Mouse (Mus musculus): ENCODE measurements at regions not wholly inside any gene's neighbourhood (a gene's known extent, or its start where the extent isn't known, plus 50 kb on each side); places are given as distances from the start of the nearest gene placed in this dataset.

GRCm38 (mm10) chr1:137044076-137044475 lies 83.8 kb upstream of the Nr5a2 start:
- Histone ChIP-seq H3K36me3 (ENCODE audit: control insufficient read depth, insufficient read depth, low read length) (no peaks in the 10 kb centered on the region), H3K9me3 (ENCODE audit: control insufficient read depth, low read length) (no peaks in the 10 kb centered on the region), H3K27me3 (ENCODE audit: control insufficient read depth, insufficient read depth, low read depth, low read length) (no peaks in the 10 kb centered on the region), H3K9ac (ENCODE audit: low read length) (no peak overlapping the region), H3K4me3 (ENCODE audit: low read length) (no peak overlapping the region), H3K27ac (ENCODE audit: low read length) (no peak overlapping the region), H3K4me1 (replicated peaks; ENCODE audit: control insufficient read depth, insufficient read depth, low read length) (no peaks in the 10 kb centered on the region), H3K4me2 (ENCODE audit: low read depth, low read length) (no peak overlapping the region)
- no peak for ATAC-seq (ENCODE audit: low read depth)
- 84% methylated on average over 6 of the region's 6 CpGs for WGBS

GRCm38 (mm10) chr1:137042414-137043010 lies 82.3 kb upstream of the Nr5a2 start:
- no peaks in the 10 kb centered on the region for H3K27me3 ChIP-seq (ENCODE audit: control insufficient read depth, insufficient read depth, low read depth, low read length)
- no peaks in the 10 kb centered on the region for H3K36me3 ChIP-seq (ENCODE audit: control insufficient read depth, insufficient read depth, low read length)
- H3K4me3 ChIP-seq (ENCODE audit: low read length), result no peak overlapping the region
- H3K9me3 ChIP-seq (ENCODE audit: control insufficient read depth, low read length), result no peaks in the 10 kb centered on the region
- 80% methylated on average over 17 of the region's 17 CpGs for WGBS
- H3K4me1 ChIP-seq (replicated peaks; ENCODE audit: control insufficient read depth, insufficient read depth, low read length), result no peaks in the 10 kb centered on the region
- H3K4me2 ChIP-seq (ENCODE audit: low read depth, low read length), result no peak overlapping the region
- no peak overlapping the region for H3K9ac ChIP-seq (ENCODE audit: low read length)
- H3K27ac ChIP-seq (ENCODE audit: low read length), result no peak overlapping the region
- no peak for ATAC-seq (ENCODE audit: low read depth)

- ATAC-seq (ENCODE audit: low read depth), result no peak
Measured at GRCm38 (mm10) chr1:137040898-137041297, 80.7 kb upstream of the Nr5a2 start.

DNA sequence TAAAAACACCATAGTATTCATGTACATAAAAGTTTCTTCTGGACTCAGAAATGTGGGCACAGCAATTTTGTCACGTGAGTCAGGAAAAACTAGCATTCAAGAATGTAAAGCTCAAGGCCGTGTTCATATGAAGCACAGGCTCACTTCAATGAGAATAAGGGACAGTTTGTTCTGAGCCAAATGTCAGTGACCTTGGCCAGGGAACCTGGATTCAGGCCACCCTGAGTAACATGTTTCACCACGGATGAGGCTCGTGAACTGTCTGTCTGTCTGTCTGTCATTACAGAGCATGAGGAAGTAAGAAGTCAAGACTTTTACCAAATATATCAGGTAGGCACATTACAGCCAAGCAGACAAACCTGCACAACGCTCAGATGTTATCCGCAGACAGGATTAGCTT lies 74.3 kb upstream of the Nr5a2 start:
- no peaks in the 10 kb centered on the region for H3K4me1 ChIP-seq (replicated peaks; ENCODE audit: control insufficient read depth, insufficient read depth, low read length)
- H3K27me3 ChIP-seq (ENCODE audit: control insufficient read depth, insufficient read depth, low read depth, low read length), result no peaks in the 10 kb centered on the region
- H3K4me3 ChIP-seq (ENCODE audit: low read length), result no peak overlapping the region
- no peaks in the 10 kb centered on the region for H3K9me3 ChIP-seq (ENCODE audit: control insufficient read depth, low read length)
- no peaks in the 10 kb centered on the region for H3K36me3 ChIP-seq (ENCODE audit: control insufficient read depth, insufficient read depth, low read length)
- no peak for ATAC-seq (ENCODE audit: low read depth)
- no peak overlapping the region for H3K27ac ChIP-seq (ENCODE audit: low read length)
- no peak overlapping the region for H3K9ac ChIP-seq (ENCODE audit: low read length)
- 85% methylated on average over 6 of the region's 6 CpGs for WGBS
- H3K4me2 ChIP-seq (ENCODE audit: low read depth, low read length), result no peak overlapping the region

More at GRCm38 (mm10) chr1:137040898-137041297, 80.7 kb upstream of the Nr5a2 start:
- 34% methylated on average over 8 of the region's 8 CpGs for WGBS
- Histone ChIP-seq H3K4me1 (replicated peaks; ENCODE audit: control insufficient read depth, insufficient read depth, low read length) (no peaks in the 10 kb centered on the region), H3K4me3 (ENCODE audit: low read length) (no peak overlapping the region), H3K4me2 (ENCODE audit: low read depth, low read length) (no peak overlapping the region), H3K9ac (ENCODE audit: low read length) (no peak overlapping the region), H3K27ac (ENCODE audit: low read length) (no peak overlapping the region), H3K36me3 (ENCODE audit: control insufficient read depth, insufficient read depth, low read length) (no peaks in the 10 kb centered on the region), H3K9me3 (ENCODE audit: control insufficient read depth, low read length) (no peaks in the 10 kb centered on the region), H3K27me3 (ENCODE audit: control insufficient read depth, insufficient read depth, low read depth, low read length) (no peaks in the 10 kb centered on the region)

- no peak for ATAC-seq (ENCODE audit: low read depth)
- H3K4me1 ChIP-seq (replicated peaks; ENCODE audit: control insufficient read depth, insufficient read depth, low read length), result no peaks in the 10 kb centered on the region
- no peaks in the 10 kb centered on the region for H3K36me3 ChIP-seq (ENCODE audit: control insufficient read depth, insufficient read depth, low read length)
- no peak overlapping the region for H3K27ac ChIP-seq (ENCODE audit: low read length)
- 59% methylated on average over 5 of the region's 5 CpGs for WGBS
- no peaks in the 10 kb centered on the region for H3K9me3 ChIP-seq (ENCODE audit: control insufficient read depth, low read length)
- no peak overlapping the region for H3K4me2 ChIP-seq (ENCODE audit: low read depth, low read length)
- no peak overlapping the region for H3K4me3 ChIP-seq (ENCODE audit: low read length)
- H3K9ac ChIP-seq (ENCODE audit: low read length), result no peak overlapping the region
- H3K27me3 ChIP-seq (ENCODE audit: control insufficient read depth, insufficient read depth, low read depth, low read length), result no peaks in the 10 kb centered on the region
Measured at GRCm38 (mm10) chr1:137033679-137034078, 73.4 kb upstream of the Nr5a2 start.

- H3K4me3 ChIP-seq (ENCODE audit: low read length), result no peak overlapping the region
- WGBS, result 86% methylated on average over 6 of the region's 6 CpGs
- no peak overlapping the region for H3K4me2 ChIP-seq (ENCODE audit: low read depth, low read length)
- ATAC-seq (ENCODE audit: low read depth), result no peak
- no peak overlapping the region for H3K27ac ChIP-seq (ENCODE audit: low read length)
- H3K9ac ChIP-seq (ENCODE audit: low read length), result no peak overlapping the region
- no peaks in the 10 kb centered on the region for H3K36me3 ChIP-seq (ENCODE audit: control insufficient read depth, insufficient read depth, low read length)
- no peaks in the 10 kb centered on the region for H3K4me1 ChIP-seq (replicated peaks; ENCODE audit: control insufficient read depth, insufficient read depth, low read length)
- H3K27me3 ChIP-seq (ENCODE audit: control insufficient read depth, insufficient read depth, low read depth, low read length), result no peaks in the 10 kb centered on the region
- H3K9me3 ChIP-seq (ENCODE audit: control insufficient read depth, low read length), result no peaks in the 10 kb centered on the region
Measured at GRCm38 (mm10) chr1:137023706-137024105, 63.5 kb upstream of the Nr5a2 start.

GRCm38 (mm10) chr1:137020528-137020927 lies 60.3 kb upstream of the Nr5a2 start:
- ATAC-seq (ENCODE audit: low read depth), result no peak
- no peak overlapping the region for H3K4me3 ChIP-seq (ENCODE audit: low read length)
- no peak overlapping the region for H3K27ac ChIP-seq (ENCODE audit: low read length)
- no peak overlapping the region for H3K9ac ChIP-seq (ENCODE audit: low read length)
- no peak overlapping the region for H3K4me2 ChIP-seq (ENCODE audit: low read depth, low read length)
- 71% methylated on average over 1 of the region's 1 CpGs for WGBS
- H3K36me3 ChIP-seq (ENCODE audit: control insufficient read depth, insufficient read depth, low read length), result no peaks in the 10 kb centered on the region
- H3K4me1 ChIP-seq (replicated peaks; ENCODE audit: control insufficient read depth, insufficient read depth, low read length), result no peaks in the 10 kb centered on the region
- H3K27me3 ChIP-seq (ENCODE audit: control insufficient read depth, insufficient read depth, low read depth, low read length), result no peaks in the 10 kb centered on the region
- H3K9me3 ChIP-seq (ENCODE audit: control insufficient read depth, low read length), result no peaks in the 10 kb centered on the region

DNA sequence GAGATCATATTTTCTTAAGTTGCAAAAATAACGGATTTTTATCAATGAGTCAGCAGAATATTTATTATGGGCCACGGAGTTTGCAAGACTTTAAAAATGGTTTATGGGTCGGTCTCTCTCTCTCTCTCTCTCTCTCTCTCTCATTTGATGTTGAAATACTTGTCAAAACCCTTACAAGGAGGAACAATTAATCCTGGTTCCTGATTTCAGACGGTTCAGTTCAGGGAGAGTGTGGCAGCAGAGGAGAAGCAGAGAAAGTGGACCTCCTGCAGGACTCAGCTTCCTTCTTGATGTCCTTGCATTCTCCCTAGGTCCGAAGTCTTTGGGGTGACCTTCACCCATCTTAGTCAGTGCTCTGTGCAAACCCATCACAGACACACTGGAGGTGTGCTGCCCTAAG lies 57.4 kb upstream of the Nr5a2 start:
- Histone ChIP-seq H3K4me3 (ENCODE audit: low read length) (no peak overlapping the region), H3K36me3 (ENCODE audit: control insufficient read depth, insufficient read depth, low read length) (no peaks in the 10 kb centered on the region), H3K27ac (ENCODE audit: low read length) (no peak overlapping the region), H3K4me2 (ENCODE audit: low read depth, low read length) (no peak overlapping the region), H3K4me1 (replicated peaks; ENCODE audit: control insufficient read depth, insufficient read depth, low read length) (no peaks in the 10 kb centered on the region), H3K27me3 (ENCODE audit: control insufficient read depth, insufficient read depth, low read depth, low read length) (no peaks in the 10 kb centered on the region), H3K9me3 (ENCODE audit: control insufficient read depth, low read length) (no peaks in the 10 kb centered on the region), H3K9ac (ENCODE audit: low read length) (no peak overlapping the region)
- 68% methylated on average over 5 of the region's 5 CpGs for WGBS
- no peak for ATAC-seq (ENCODE audit: low read depth)

DNA sequence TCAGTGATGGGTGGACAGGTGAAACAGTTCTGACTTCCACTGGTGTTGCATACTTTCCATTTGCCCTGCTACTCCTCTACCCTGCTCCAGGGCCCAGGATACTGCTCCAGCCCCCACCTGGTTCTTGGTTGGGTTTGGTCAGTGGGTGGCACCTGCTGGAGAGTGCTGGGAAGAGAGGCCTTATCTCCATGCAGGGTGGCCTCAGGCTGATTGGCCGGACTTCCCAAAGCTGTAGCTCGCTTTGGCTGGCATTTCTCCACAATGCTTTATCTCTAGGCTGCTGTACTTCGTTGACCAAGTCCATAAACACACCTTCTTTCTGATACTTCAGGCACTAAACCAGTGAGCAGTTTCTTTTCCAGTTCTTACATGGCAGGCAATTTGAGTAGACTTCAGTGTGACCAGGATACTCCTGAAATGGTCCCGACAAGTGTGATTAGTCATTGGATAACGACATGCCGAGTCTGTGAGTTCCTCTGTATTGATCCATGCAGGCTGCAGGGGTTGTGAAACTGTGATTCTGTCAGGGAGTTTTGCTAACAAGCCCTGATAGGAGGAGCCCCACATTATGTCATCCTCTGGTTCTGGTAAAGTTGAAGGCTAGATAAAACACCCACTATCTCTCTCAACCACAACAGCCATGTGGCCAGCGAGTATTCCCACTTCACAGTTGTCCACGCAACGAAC lies 50.1 kb upstream of the Nr5a2 start:
- Histone ChIP-seq H3K4me1 (replicated peaks; ENCODE audit: control insufficient read depth, insufficient read depth, low read length) (no peaks in the 10 kb centered on the region), H3K27me3 (ENCODE audit: control insufficient read depth, insufficient read depth, low read depth, low read length) (no peaks in the 10 kb centered on the region), H3K4me3 (ENCODE audit: low read length) (no peak overlapping the region), H3K9me3 (ENCODE audit: control insufficient read depth, low read length) (no peaks in the 10 kb centered on the region), H3K27ac (ENCODE audit: low read length) (no peak overlapping the region), H3K36me3 (ENCODE audit: control insufficient read depth, insufficient read depth, low read length) (no peaks in the 10 kb centered on the region), H3K4me2 (ENCODE audit: low read depth, low read length) (no peak overlapping the region), H3K9ac (ENCODE audit: low read length) (no peak overlapping the region)
- whole genome bisulfite sequencing, result 47% methylated on average over 9 of the region's 9 CpGs
- ATAC-seq (ENCODE audit: low read depth), result no peak
